Mouse (Mus musculus) G1E (cell line): Measurements from ENCODE around the gene Pik3c2a.

Experiments
- CTCF ChIP-seq: IDR thresholded peaks from 2 replicates; pipeline ENCODE4 v1.5.1; 2012; ENCODE audit warnings: low read depth, low read length, inconsistent platforms, mixed read lengths
- GATA1 ChIP-seq: IDR thresholded peaks from 2 replicates; pipeline ENCODE4 v1.6.1; 2012; ENCODE audit warnings: borderline replicate concordance, low read length, inconsistent platforms, mixed read lengths
- GATA2 ChIP-seq: IDR thresholded peaks from 2 replicates; pipeline ENCODE4 v1.6.1; 2012; ENCODE audit warnings: low read depth, low read length, inconsistent platforms, borderline replicate concordance
- POLR2AphosphoS5 ChIP-seq: IDR thresholded peaks from 2 replicates; pipeline ENCODE4 v1.6.1; 2012; ENCODE audit warnings: low read depth, low read length, inconsistent platforms; ENCODE audit not compliant: insufficient replicate concordance
- TAL1 ChIP-seq: conservative IDR thresholded peaks from 2 replicates; pipeline ENCODE4 v1.6.1; 2012; ENCODE audit warnings: low read depth, low read length, inconsistent platforms, mixed read lengths

- TF ChIP-seq CTCF (no peak), TAL1 (no peak), GATA2 (no peak), GATA1 (no peak), POLR2AphosphoS5 (no peak)
Observed at GRCm38 (mm10) chr7:116425771-116426170, 17.5 kb downstream of the Pik3c2a start.
